Mouse (Mus musculus) kidney, embryonic 14.5 days (tissue): ENCODE results near the gene Nr1i3. TPM values are rescaled to one million over a fixed set of nuclear protein-coding genes. Genes with fewer than 3 reads are reported as not detected.

Experiments
- ATAC-seq: fragments of 200-750 bp; cut with Nextera tagmentation; 2 replicates; pipeline ENCODE4 v1.8.0; 2017; ENCODE audit warnings: moderate number of reproducible peaks, mild to moderate bottlenecking, moderate TSS enrichment, moderate library complexity; ENCODE audit not compliant: low FRiP score, low TSS enrichment
- H3K27ac ChIP-seq: fragments of 300-500 bp; sonication (generic); 2 replicates; pipeline ENCODE4 v1.5.1; 2014; ENCODE audit warnings: low read depth, mild to moderate bottlenecking, low read length, moderate library complexity, mixed read lengths
- H3K27me3 ChIP-seq: fragments of 300-500 bp; sonication (generic); 2 replicates; pipeline ENCODE4 v1.6.1; 2014; ENCODE audit warnings: mild to moderate bottlenecking, low read length; ENCODE audit not compliant: control insufficient read depth, insufficient read depth
- H3K36me3 ChIP-seq: fragments of 300-500 bp; sonication (generic); 2 replicates; pipeline ENCODE4 v1.6.1; 2014; ENCODE audit warnings: low read length, mixed read lengths; ENCODE audit not compliant: control insufficient read depth, insufficient read depth
- H3K4me1 ChIP-seq: fragments of 300-500 bp; sonication (generic); 2 replicates; pipeline ENCODE4 v1.6.1; 2014; ENCODE audit warnings: low read length, mixed read lengths; ENCODE audit not compliant: control insufficient read depth, insufficient read depth
- H3K4me2 ChIP-seq: fragments of 300-500 bp; sonication (generic); replicated peaks from 2 replicates; pipeline ENCODE4 v1.6.1; 2014; ENCODE audit warnings: low read depth, mild to moderate bottlenecking, low read length
- H3K4me3 ChIP-seq: fragments of 300-500 bp; sonication (generic); 2 replicates; pipeline ENCODE4 v1.5.1; 2014; ENCODE audit warnings: mild to moderate bottlenecking, low read length
- H3K9ac ChIP-seq: fragments of 300-500 bp; sonication (generic); 2 replicates; pipeline ENCODE4 v1.6.1; 2014; ENCODE audit warnings: low read depth, mild to moderate bottlenecking, low read length, moderate library complexity
- H3K9me3 ChIP-seq: fragments of 300-500 bp; sonication (generic); 2 replicates; pipeline ENCODE4 v1.6.1; 2016; ENCODE audit warnings: low read length; ENCODE audit not compliant: control insufficient read depth
- WGBS: fragments of 180-500 bp; shearing (Covaris S2); extraction: QIAGEN DNeasy Blood & Tissue Kit; methylation state at CpG from one replicate; pipeline ENCODE4 v1.1.7; 2014; 5-methylcytosine and 5-hydroxymethylcytosine counted together
- polyA plus RNA-seq: library from polyadenylated mRNA; unstranded; fragments of >200 nt; fragmentation: Nextera tagmentation; extraction: Ambion mirVana; gene quantifications from 2 replicates; pipeline ENCODE4 v1.2.1, GENCODE M21; 2014

Gene Nr1i3
- polyA plus RNA-seq, 1 experiment from 2014 or later = 0.27 TPM

GRCm38 (mm10) chr1:171183025-171183424 is 30.7 kb upstream of the Nr1i3 start:
- no peak overlapping the region for H3K4me3 ChIP-seq
- no peaks in the 10 kb centered on the region for H3K4me1 ChIP-seq
- H3K36me3 ChIP-seq = no peaks in the 10 kb centered on the region
- H3K27ac ChIP-seq = no peak overlapping the region
- ATAC-seq = no peak
- H3K4me2 ChIP-seq = no peak overlapping the region
- no peak overlapping the region for H3K9ac ChIP-seq
- H3K27me3 ChIP-seq = no peaks in the 10 kb centered on the region
- 77% methylated on average over 3 of the region's 3 CpGs for WGBS
- no peaks in the 10 kb centered on the region for H3K9me3 ChIP-seq

GRCm38 (mm10) chr1:171183620-171184019 is 30.1 kb upstream of the Nr1i3 start:
- Histone ChIP-seq H3K4me2 (no peak overlapping the region), H3K9me3 (no peaks in the 10 kb centered on the region), H3K27me3 (no peaks in the 10 kb centered on the region), H3K36me3 (no peaks in the 10 kb centered on the region), H3K9ac (no peak overlapping the region), H3K4me1 (no peaks in the 10 kb centered on the region), H3K4me3 (no peak overlapping the region), H3K27ac (no peak overlapping the region)
- no peak for ATAC-seq
- 65% methylated on average over 3 of the region's 3 CpGs for WGBS

GRCm38 (mm10) chr1:171184314-171184713 is 29.5 kb upstream of the Nr1i3 start:
- no peaks in the 10 kb centered on the region for H3K9me3 ChIP-seq
- WGBS = 75% methylated on average over 7 of the region's 7 CpGs
- H3K4me1 ChIP-seq = peaks cover 1% of the 10 kb centered on the region; the same call in 1 of the 2 replicates
- H3K36me3 ChIP-seq = no peaks in the 10 kb centered on the region
- no peak overlapping the region for H3K27ac ChIP-seq
- no peak overlapping the region for H3K4me3 ChIP-seq
- H3K27me3 ChIP-seq = no peaks in the 10 kb centered on the region
- ATAC-seq = no peak
- no peak overlapping the region for H3K9ac ChIP-seq
- H3K4me2 ChIP-seq = no peak overlapping the region

GRCm38 (mm10) chr1:171185655-171186054 is 28.1 kb upstream of the Nr1i3 start:
- H3K4me3 ChIP-seq = no peak overlapping the region
- no peak for ATAC-seq
- no peak overlapping the region for H3K4me2 ChIP-seq
- no peaks in the 10 kb centered on the region for H3K36me3 ChIP-seq
- no peaks in the 10 kb centered on the region for H3K9me3 ChIP-seq
- 58% methylated on average over 8 of the region's 8 CpGs for WGBS
- H3K9ac ChIP-seq = no peak overlapping the region
- H3K27ac ChIP-seq = no peak overlapping the region
- peaks cover 7% of the 10 kb centered on the region; the same call in 1 of the 2 replicates for H3K4me1 ChIP-seq
- no peaks in the 10 kb centered on the region for H3K27me3 ChIP-seq

- 56% methylated on average over 13 of the region's 13 CpGs for WGBS
- peaks cover 12% of the 10 kb centered on the region; the same call in 1 of the 2 replicates for H3K4me1 ChIP-seq
- H3K4me3 ChIP-seq = no peak overlapping the region
- ATAC-seq = no peak
- H3K9ac ChIP-seq = no peak overlapping the region
- H3K27ac ChIP-seq = no peak overlapping the region
- H3K36me3 ChIP-seq = no peaks in the 10 kb centered on the region
- peaks cover 4% of the 10 kb centered on the region for H3K27me3 ChIP-seq
- H3K9me3 ChIP-seq = no peaks in the 10 kb centered on the region
- H3K4me2 ChIP-seq = no peak overlapping the region
These were observed 25.7 kb upstream of the Nr1i3 start for GRCm38 (mm10) chr1:171187851-171188700.

- no peak overlapping the region for H3K9ac ChIP-seq
- peak overlapping the region; percentile 24; the same call in 1 of the 2 replicates for H3K27ac ChIP-seq
- H3K36me3 ChIP-seq = no peaks in the 10 kb centered on the region
- 36% methylated on average over 8 of the region's 8 CpGs for WGBS
- H3K4me1 ChIP-seq = peaks cover 19% of the 10 kb centered on the region; the same call in 1 of the 2 replicates
- ATAC-seq = no peak
- no peak overlapping the region for H3K4me3 ChIP-seq
- H3K4me2 ChIP-seq = no peak overlapping the region
- H3K27me3 ChIP-seq = peaks cover 14% of the 10 kb centered on the region
- no peaks in the 10 kb centered on the region for H3K9me3 ChIP-seq
These were observed 24.7 kb upstream of the Nr1i3 start for GRCm38 (mm10) chr1:171189046-171189445.

- Histone ChIP-seq H3K4me2 (no peak overlapping the region), H3K36me3 (no peaks in the 10 kb centered on the region), H3K27me3 (peaks cover 20% of the 10 kb centered on the region), H3K9me3 (no peaks in the 10 kb centered on the region), H3K27ac (peak overlapping the region; percentile 24; the same call in 1 of the 2 replicates), H3K4me3 (no peak overlapping the region), H3K9ac (no peak overlapping the region), H3K4me1 (peaks cover 19% of the 10 kb centered on the region; the same call in 1 of the 2 replicates)
- WGBS = 49% methylated on average over 14 of the region's 14 CpGs
- ATAC-seq = no peak
These were observed 24.2 kb upstream of the Nr1i3 start for GRCm38 (mm10) chr1:171189476-171190114.

- Histone ChIP-seq H3K4me3 (no peak overlapping the region), H3K4me2 (no peak overlapping the region), H3K4me1 (peaks cover 22% of the 10 kb centered on the region), H3K27ac (no peak overlapping the region), H3K36me3 (no peaks in the 10 kb centered on the region), H3K9ac (no peak overlapping the region), H3K27me3 (peaks cover 32% of the 10 kb centered on the region), H3K9me3 (no peaks in the 10 kb centered on the region)
- WGBS = 96% methylated on average over 9 of the region's 9 CpGs
- ATAC-seq = no peak
These were observed 22.9 kb upstream of the Nr1i3 start for GRCm38 (mm10) chr1:171190832-171191231.

GRCm38 (mm10) chr1:171192283-171192682 is 21.5 kb upstream of the Nr1i3 start:
- peak overlapping the region; percentile 45 for H3K4me2 ChIP-seq
- no peak overlapping the region for H3K4me3 ChIP-seq
- no peaks in the 10 kb centered on the region for H3K9me3 ChIP-seq
- no peak for ATAC-seq
- peaks cover 44% of the 10 kb centered on the region for H3K27me3 ChIP-seq
- H3K27ac ChIP-seq = no peak overlapping the region
- no peaks in the 10 kb centered on the region for H3K36me3 ChIP-seq
- no peak overlapping the region for H3K9ac ChIP-seq
- WGBS = 43% methylated on average over 10 of the region's 10 CpGs
- peaks cover 24% of the 10 kb centered on the region for H3K4me1 ChIP-seq
